Mouse (Mus musculus) kidney, adult 2 months (tissue): Measurements from ENCODE around the gene Rnf169. TPM values are rescaled to one million over a fixed set of nuclear protein-coding genes. Genes with fewer than 3 reads are reported as not detected.

Experiments
- DNase-seq: peaks from one replicate; pipeline ENCODE4 v3.0.0; 2021
- H3K27ac ChIP-seq: fragments of 200-500 bp; 2 replicates; pipeline ENCODE4 v1.5.1; 2012; ENCODE audit warnings: low read depth, low read length, control low read depth, inconsistent platforms; ENCODE audit not compliant: insufficient read depth
- H3K27me3 ChIP-seq: fragments of 200-500 bp; replicated peaks from 2 replicates; pipeline ENCODE4 v1.6.1; 2012; ENCODE audit warnings: mild to moderate bottlenecking, moderate library complexity, low read length, inconsistent platforms; ENCODE audit not compliant: control insufficient read depth, insufficient read depth
- H3K36me3 ChIP-seq: fragments of 200-500 bp; 2 replicates; pipeline ENCODE4 v1.6.1; 2012; ENCODE audit warnings: mild to moderate bottlenecking, moderate library complexity, low read length, inconsistent platforms; ENCODE audit not compliant: control insufficient read depth, insufficient read depth
- H3K4me1 ChIP-seq: fragments of 200-500 bp; 2 replicates; pipeline ENCODE4 v1.6.1; 2011; ENCODE audit warnings: low read length; ENCODE audit not compliant: control insufficient read depth, insufficient read depth
- H3K4me3 ChIP-seq: fragments of 200-500 bp; 2 replicates; pipeline ENCODE4 v1.5.1; 2011; ENCODE audit warnings: mild to moderate bottlenecking, low read depth, low read length, control low read depth; ENCODE audit not compliant: insufficient read depth
- CTCF ChIP-seq: fragments of 200-500 bp; conservative IDR thresholded peaks from 2 replicates; pipeline ENCODE4 v1.5.1; 2011; ENCODE audit warnings: low read depth, mild to moderate bottlenecking, control low read depth, low read length, moderate library complexity, mixed read lengths; ENCODE audit not compliant: insufficient read depth, insufficient read length
- POLR2A ChIP-seq: fragments of 200-500 bp; IDR thresholded peaks from one replicate; pipeline ENCODE4 v1.6.1; 2011; ENCODE audit warnings: low read depth, low read length, control low read depth
- WGBS: fragments of 180-500 bp; shearing (Covaris S2); methylation state at CpG from one replicate; pipeline ENCODE4 v1.1.7; 2018; 5-methylcytosine and 5-hydroxymethylcytosine counted together
- polyA plus RNA-seq: library from polyadenylated mRNA; depleted of rRNA; stranded (reverse); fragments of >200 nt; gene quantifications from 2 replicates; pipeline ENCODE4 v1.2.3, GENCODE M21; 2012

Gene Rnf169
- polyA plus RNA-seq, 1 experiment, result 5.7 TPM

DNA sequence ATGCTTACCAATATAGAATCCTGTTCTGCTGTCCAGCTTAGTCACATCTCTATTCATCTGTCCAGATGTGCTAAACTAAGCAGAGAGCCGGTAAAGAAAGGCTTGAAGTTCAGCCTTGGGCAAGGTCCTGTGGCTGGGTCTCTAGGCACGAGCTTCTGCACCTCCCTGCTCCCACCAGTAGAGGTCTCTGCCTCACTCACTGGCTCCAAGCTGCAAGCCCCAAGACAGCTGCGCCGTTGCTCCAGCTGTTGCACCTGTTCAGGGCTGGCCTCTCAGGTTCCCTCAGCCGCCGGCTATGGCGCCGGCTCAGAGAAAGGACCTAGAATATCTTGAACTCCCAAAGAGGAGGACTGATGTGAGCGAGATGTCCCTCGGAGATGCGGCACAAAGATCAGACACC is 29.4 kb upstream of the Rnf169 start:
- WGBS, result 11% methylated on average over 11 of the region's 11 CpGs
- Histone ChIP-seq H3K4me1 (peaks cover 15% of the 10 kb centered on the region), H3K27ac (no peak overlapping the region), H3K27me3 (peaks cover 3% of the 10 kb centered on the region; the same call in 1 of the 2 replicates), H3K36me3 (no peaks in the 10 kb centered on the region), H3K4me3 (no peak overlapping the region)
- DNase-seq, result peak; percentile 84
- TF ChIP-seq POLR2A (no peak), CTCF (peak; percentile 95)

DNA sequence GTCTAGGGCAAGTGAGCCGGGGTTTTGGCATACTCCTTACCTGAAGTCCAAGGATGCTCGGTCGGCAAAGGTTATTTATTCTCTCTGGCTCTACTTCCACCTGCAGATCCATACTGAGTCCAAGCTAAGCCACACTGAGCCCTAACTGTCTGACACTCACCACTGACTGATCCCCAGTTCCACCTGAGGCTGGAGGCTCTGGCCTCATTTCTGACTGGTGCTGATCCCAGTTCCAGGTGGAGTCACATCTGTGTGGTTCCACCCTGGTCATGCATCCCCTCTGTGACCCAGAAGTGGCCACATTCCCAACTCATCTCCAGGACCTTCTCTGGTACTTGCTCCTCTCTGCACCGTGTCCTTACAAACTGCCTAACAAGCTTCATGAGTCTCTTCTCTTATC is 28.5 kb upstream of the Rnf169 start:
- Histone ChIP-seq H3K27ac (no peak overlapping the region), H3K27me3 (peaks cover 3% of the 10 kb centered on the region; the same call in 1 of the 2 replicates), H3K4me3 (no peak overlapping the region), H3K36me3 (no peaks in the 10 kb centered on the region), H3K4me1 (peaks cover 15% of the 10 kb centered on the region)
- no peak for TF ChIP-seq CTCF
- TF ChIP-seq POLR2A, result no peak
- WGBS, result 95% methylated on average over 4 of the region's 4 CpGs
- DNase-seq, result no peak

DNA sequence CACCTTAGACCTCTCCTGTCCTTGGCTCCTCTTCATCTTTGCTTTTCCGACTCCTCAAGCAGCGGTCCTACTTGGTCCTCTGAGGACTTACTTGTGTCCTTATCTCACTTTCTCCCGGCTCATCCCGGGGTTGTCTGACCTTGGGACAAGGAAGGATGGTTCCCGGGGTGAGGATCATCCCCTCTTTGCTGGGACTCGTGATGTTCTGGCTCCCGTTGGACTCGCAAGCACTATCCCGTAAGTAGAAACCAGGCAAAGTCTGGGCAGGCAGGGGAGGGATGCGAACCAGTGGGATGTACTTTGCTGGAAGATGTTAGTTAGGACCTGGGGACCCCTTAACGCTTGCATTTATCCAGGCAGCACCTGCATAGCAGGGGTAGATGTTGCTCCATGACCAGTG is 26.2 kb upstream of the Rnf169 start:
- no peak for TF ChIP-seq CTCF
- TF ChIP-seq POLR2A, result no peak
- Histone ChIP-seq H3K4me1 (peaks cover 4% of the 10 kb centered on the region; the same call in 1 of the 2 replicates), H3K4me3 (no peak overlapping the region), H3K27ac (no peak overlapping the region), H3K27me3 (peaks cover 3% of the 10 kb centered on the region; the same call in 1 of the 2 replicates), H3K36me3 (no peaks in the 10 kb centered on the region)
- WGBS, result 5% methylated on average over 11 of the region's 11 CpGs
- no peak for DNase-seq

DNA sequence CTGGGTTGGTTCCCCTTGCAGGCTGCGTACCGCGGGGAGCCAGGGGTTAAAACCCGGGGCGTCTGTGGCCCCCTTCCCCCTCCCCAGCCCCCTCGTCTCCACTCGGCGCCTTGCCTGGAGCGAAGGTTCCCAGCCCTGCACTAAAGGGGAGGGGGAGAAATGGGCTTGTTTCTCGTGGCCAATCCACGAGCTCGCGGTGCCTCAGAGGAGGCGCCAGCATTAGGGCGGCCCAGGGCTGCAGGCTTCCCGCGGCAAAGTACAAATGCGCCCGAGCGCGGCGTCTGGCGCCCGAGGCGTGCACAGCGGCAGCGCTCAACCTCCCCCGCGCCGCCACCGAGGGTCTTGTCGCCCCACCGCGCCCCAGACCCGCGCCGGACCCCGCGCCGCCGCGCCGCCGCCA is 25.5 kb upstream of the Rnf169 start, which contains the start of gene Chrdl2:
Gene Chrdl2, plus strand, starts transcription at position 383 of the 400 bp plus-strand sequence.
- Histone ChIP-seq H3K4me3 (peak within 1 kb of the TSS; percentile 14; the same call in 1 of the 2 replicates), H3K27me3 (peaks cover 3% of the 10 kb centered on the region; the same call in 1 of the 2 replicates), H3K36me3 (no peaks in the 10 kb centered on the region), H3K27ac (no peak within 1 kb of the TSS), H3K4me1 (no peaks in the 10 kb centered on the region; the same call in 1 of the 2 replicates)
- TF ChIP-seq CTCF (no peak), POLR2A (no peak)
- peak; percentile 33 for DNase-seq
- under 1% methylated on average over 44 of the region's 44 CpGs for WGBS

GRCm38 (mm10) chr7:100003781-100004180 is 23.5 kb upstream of the Rnf169 start:
- H3K27me3 ChIP-seq, result peaks cover 3% of the 10 kb centered on the region; the same call in 1 of the 2 replicates
- no peak overlapping the region for H3K27ac ChIP-seq
- 51% methylated on average over 9 of the region's 9 CpGs for WGBS
- DNase-seq, result no peak
- no peaks in the 10 kb centered on the region for H3K36me3 ChIP-seq
- TF ChIP-seq POLR2A (no peak), CTCF (peak; percentile 77)
- no peaks in the 10 kb centered on the region for H3K4me1 ChIP-seq
- no peak overlapping the region for H3K4me3 ChIP-seq

DNA sequence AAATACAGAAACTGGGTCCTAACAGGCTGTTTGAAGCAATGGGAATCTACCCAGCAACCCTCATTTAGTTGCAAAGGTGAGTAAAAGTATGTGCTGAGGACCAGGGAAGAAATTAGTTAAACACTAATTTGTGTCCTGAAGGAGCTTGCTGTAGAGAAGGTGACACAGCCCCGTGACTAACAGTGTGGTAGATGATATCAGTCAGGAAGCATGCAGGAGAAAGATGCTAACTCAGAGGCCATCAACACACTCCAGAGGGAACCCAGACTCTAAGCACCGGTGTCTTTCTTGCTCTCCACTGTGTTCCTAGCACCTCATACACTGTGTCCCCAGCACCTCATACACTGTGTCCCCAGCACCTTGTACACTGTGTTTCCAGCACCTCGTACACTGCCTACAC is 18.4 kb upstream of the Rnf169 start:
- Histone ChIP-seq H3K4me1 (no peaks in the 10 kb centered on the region), H3K27me3 (no peaks in the 10 kb centered on the region), H3K27ac (no peak overlapping the region), H3K36me3 (no peaks in the 10 kb centered on the region), H3K4me3 (no peak overlapping the region)
- no peak for DNase-seq
- WGBS, result 77% methylated on average over 3 of the region's 3 CpGs
- TF ChIP-seq POLR2A, result no peak
- no peak for TF ChIP-seq CTCF

GRCm38 (mm10) chr7:99995186-99995585 is 14.9 kb upstream of the Rnf169 start:
- Histone ChIP-seq H3K4me1 (no peaks in the 10 kb centered on the region), H3K27me3 (no peaks in the 10 kb centered on the region), H3K36me3 (no peaks in the 10 kb centered on the region), H3K27ac (no peak overlapping the region), H3K4me3 (no peak overlapping the region)
- no peak for DNase-seq
- WGBS, result 58% methylated on average over 7 of the region's 7 CpGs
- TF ChIP-seq POLR2A (no peak), CTCF (no peak)

DNA sequence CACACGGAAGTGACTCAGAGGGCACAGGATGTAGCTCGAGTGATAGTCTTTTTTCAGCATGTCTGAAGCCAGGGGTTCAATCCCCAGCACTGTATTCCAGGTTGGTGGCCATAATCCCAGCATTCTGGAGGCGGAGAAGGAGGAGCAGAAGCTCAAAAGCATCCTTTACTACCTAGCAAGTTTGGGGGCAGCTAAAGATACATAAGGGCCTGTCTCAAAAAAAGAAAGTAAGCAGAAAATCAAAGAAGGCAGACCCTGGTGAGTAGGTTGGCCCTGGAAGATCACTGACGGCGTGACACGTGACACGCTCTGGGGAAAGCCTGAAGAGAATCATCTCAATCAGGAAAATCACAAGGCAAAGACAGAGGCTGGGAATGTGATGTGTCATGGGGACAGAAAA is 12.9 kb upstream of the Rnf169 start:
- no peaks in the 10 kb centered on the region for H3K36me3 ChIP-seq
- no peak overlapping the region for H3K27ac ChIP-seq
- TF ChIP-seq CTCF, result no peak
- TF ChIP-seq POLR2A, result no peak
- no peaks in the 10 kb centered on the region for H3K4me1 ChIP-seq
- no peak for DNase-seq
- no peaks in the 10 kb centered on the region for H3K27me3 ChIP-seq
- WGBS, result 91% methylated on average over 7 of the region's 7 CpGs
- H3K4me3 ChIP-seq, result no peak overlapping the region
